Mouse (Mus musculus) MEL (cell line): ENCODE results near the gene Ccdc33.

ENCODE experiments used
- CTCF ChIP-seq, 3 experiments: IDR thresholded peaks in 2 of 3; conservative IDR thresholded peaks in 1 of 3; 2 replicates each; pipeline ENCODE4 v1.5.1; 2011 to 2012; ENCODE audit warnings: low read length in 3 of 3, low read depth in 2 of 3, mild to moderate bottlenecking in 2 of 3, improper control_type of control experiment in 1 of 3, inconsistent platforms in 1 of 3, mixed read lengths in 1 of 3, moderate library complexity in 1 of 3; ENCODE audit not compliant: control insufficient read depth in 1 of 3, insufficient read depth in 1 of 3, poor library complexity in 1 of 3, severe bottlenecking in 1 of 3
- EP300 ChIP-seq, 2 experiments: IDR thresholded peaks; 2 replicates each; pipeline ENCODE4 v1.6.1; 2011; ENCODE audit warnings: improper control_type of control experiment in 2 of 2, low read length in 2 of 2, low read depth in 1 of 2, mild to moderate bottlenecking in 1 of 2
- GATA1 ChIP-seq: IDR thresholded peaks from 2 replicates; pipeline ENCODE4 v1.6.1; 2011; ENCODE audit warnings: low read depth, low read length, improper control_type of control experiment
- JUND ChIP-seq: IDR thresholded peaks from 2 replicates; pipeline ENCODE4 v1.6.1; 2011; ENCODE audit warnings: low read depth, mild to moderate bottlenecking, improper control_type of control experiment, low read length
- MXI1 ChIP-seq: IDR thresholded peaks from 2 replicates; pipeline ENCODE4 v1.6.1; 2011; ENCODE audit warnings: mild to moderate bottlenecking, low read depth, low read length, improper control_type of control experiment
- POLR2A ChIP-seq, 2 experiments: IDR thresholded peaks; 2 replicates each; pipeline ENCODE4 v1.6.1; 2011 to 2012; ENCODE audit warnings: low read length in 2 of 2, mild to moderate bottlenecking in 2 of 2, control low read depth in 1 of 2, improper control_type of control experiment in 1 of 2, low read depth in 1 of 2, moderate library complexity in 1 of 2; ENCODE audit not compliant: control insufficient read depth in 1 of 2, insufficient read depth in 1 of 2, poor library complexity in 1 of 2
- USF2 ChIP-seq, 2 experiments: IDR thresholded peaks; 2 replicates each; pipeline ENCODE4 v1.6.1; 2011 to 2012; ENCODE audit warnings: improper control_type of control experiment in 2 of 2, low read length in 2 of 2, borderline replicate concordance in 1 of 2, inconsistent platforms in 1 of 2, low read depth in 1 of 2, mild to moderate bottlenecking in 1 of 2; ENCODE audit not compliant: insufficient read depth in 1 of 2
- ZKSCAN1 ChIP-seq: IDR thresholded peaks from 2 replicates; pipeline ENCODE4 v1.6.1; 2012; ENCODE audit warnings: low read depth, mild to moderate bottlenecking, inconsistent platforms, low read length, improper control_type of control experiment, moderate library complexity
- ZMIZ1 ChIP-seq: IDR thresholded peaks from 2 replicates; pipeline ENCODE4 v1.6.1; 2012; ENCODE audit warnings: low read depth, mild to moderate bottlenecking, inconsistent platforms, low read length, improper control_type of control experiment, moderate library complexity
- ZNF384 ChIP-seq: IDR thresholded peaks from 2 replicates; pipeline ENCODE4 v1.6.1; 2012; ENCODE audit warnings: low read depth, mild to moderate bottlenecking, inconsistent platforms, low read length, improper control_type of control experiment

DNA sequence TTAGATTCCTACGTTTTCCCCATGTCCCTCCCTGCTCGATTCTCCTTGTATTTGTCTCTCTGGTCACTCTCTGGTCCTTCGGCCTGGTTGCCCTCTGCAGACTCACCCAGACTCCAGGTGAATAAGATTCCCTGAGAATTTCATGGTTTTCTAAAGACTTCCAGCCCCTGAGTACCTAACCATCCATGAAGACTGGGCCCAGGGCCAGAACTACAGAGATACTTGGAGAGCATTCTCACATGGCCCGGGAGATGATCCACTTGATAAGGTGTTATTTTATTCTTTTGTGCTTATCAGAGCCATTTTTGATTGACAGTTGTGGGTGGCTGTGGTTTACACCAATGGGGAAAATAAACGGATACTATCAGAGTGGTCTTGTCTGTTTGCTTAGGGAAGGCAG lies 86.7 kb downstream of the Ccdc33 start:
- TF ChIP-seq CTCF (IDR thresholded peaks at IDR 0.05 in 2 of 3, conservative IDR thresholded peaks at IDR 0.05 in 1 of 3; ENCODE audit: control insufficient read depth in 1 of 3, insufficient read depth in 1 of 3, low read depth in 2 of 3, low read length in 3 of 3, poor library complexity in 1 of 3, severe bottlenecking in 1 of 3) = no peak
- no peak for TF ChIP-seq ZNF384
- TF ChIP-seq POLR2A (IDR thresholded peaks at IDR 0.05; ENCODE audit: control insufficient read depth in 1 of 2, insufficient read depth in 1 of 2, low read depth in 1 of 2, low read length in 2 of 2, poor library complexity in 1 of 2) = no peak
- no peak for TF ChIP-seq USF2 (IDR thresholded peaks at IDR 0.05; ENCODE audit: borderline replicate concordance in 1 of 2, insufficient read depth in 1 of 2, low read depth in 1 of 2, low read length in 2 of 2)
- no peak for TF ChIP-seq ZMIZ1
- no peak for TF ChIP-seq ZKSCAN1
- TF ChIP-seq MXI1 = no peak
- TF ChIP-seq EP300 (IDR thresholded peaks at IDR 0.05; ENCODE audit: low read depth in 1 of 2, low read length in 2 of 2) = no peak
- TF ChIP-seq JUND = no peak
- no peak for TF ChIP-seq GATA1
